Mouse (Mus musculus): Measurements from ENCODE around the gene Adamts9.

DNA sequence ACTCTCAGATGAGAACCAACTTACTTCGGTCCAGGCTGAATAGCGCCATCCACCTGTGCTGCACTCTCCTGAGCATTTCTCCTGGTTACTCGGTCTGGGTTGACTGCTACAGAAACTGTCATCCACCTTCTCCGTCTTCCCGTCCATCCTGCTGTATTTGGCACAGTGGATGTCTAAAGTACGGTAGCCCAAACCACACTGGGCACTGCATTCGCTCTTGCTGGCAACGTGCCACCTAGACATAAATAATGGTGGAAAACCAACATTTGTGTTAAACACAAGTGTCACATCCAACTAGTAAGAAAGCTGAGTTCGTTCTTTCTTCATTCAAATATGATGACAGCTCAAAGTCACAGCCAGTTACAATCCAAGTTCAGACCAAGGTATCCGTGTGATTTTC, 70.5 kb downstream of the Adamts9 start:
- TF ChIP-seq POLR2A (IDR thresholded peaks at IDR 0.05; ENCODE audit: borderline replicate concordance, insufficient read depth, low read length) (no peak), CTCF (IDR thresholded peaks at IDR 0.05; ENCODE audit: borderline replicate concordance, insufficient read depth, low read depth, low read length) (no peak)

All from cerebellum, adult 2 months (tissue).